Mouse (Mus musculus): ENCODE data around the gene Prr5. TPM values are rescaled to one million over a fixed set of nuclear protein-coding genes. Genes with fewer than 3 reads are reported as not detected.

The Prr5 gene
- total RNA-seq, 4 experiments from 2014 or later: 1.1 to 3.5 (median 2.3) TPM

- DNase-seq (ENCODE audit: low spot score in 2 of 2): no peak
Measured at GRCm38 (mm10) chr15:84656689-84657088, 12.7 kb upstream of the Prr5 start.

DNA sequence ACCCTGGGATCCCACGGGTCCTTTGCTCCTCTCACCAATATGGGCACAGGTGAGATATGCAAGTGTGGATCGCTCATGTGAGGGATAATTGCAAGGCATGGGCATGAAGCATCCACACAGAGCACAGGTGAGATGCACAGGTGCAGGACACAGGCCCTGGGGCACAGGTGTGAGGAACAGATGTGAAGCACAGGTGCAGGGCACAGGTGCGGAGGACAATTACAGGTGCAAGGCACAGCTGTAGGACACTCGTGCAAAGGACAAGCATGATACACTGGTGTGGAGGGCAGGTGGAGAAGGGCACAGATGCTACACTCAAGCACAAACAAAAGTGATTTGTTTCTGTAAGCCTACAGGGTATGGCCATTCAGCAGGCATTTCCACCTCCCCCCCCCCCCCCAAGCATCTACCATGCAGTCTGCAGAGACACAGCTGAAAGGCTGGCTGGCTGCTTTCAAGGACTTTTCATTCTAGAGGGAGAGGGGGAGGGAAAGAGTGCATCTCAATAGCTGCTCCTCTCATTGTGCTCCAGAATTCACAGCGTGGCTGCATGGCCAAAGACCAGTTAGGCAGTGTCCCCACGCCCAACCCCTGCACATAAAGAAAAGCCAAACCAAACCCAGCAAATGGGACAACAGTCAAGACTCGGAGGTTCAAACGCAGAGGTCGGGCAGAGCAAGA lies 11.9 kb upstream of the Prr5 start:
- no peak for DNase-seq (ENCODE audit: low spot score in 2 of 2)

DNA sequence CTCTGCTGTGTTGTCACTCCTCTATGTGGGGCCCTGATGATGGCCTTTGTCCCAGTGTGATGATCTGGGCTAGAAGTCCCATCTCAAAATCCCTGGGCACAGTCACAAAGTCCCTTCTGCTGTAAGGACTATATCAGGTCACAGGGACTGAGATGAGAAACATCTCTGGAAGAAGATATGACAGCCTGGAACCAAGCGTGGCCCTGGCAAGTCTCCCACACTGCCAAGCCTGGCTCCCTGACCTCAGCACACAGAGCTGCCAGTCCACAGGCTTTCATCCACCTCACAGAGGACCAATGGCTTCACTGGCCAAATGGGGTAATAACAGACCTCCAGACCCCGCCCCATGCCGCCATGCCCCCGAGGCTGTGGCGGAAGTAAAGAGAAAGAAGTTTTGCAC lies 10.8 kb upstream of the Prr5 start:
- DNase-seq (ENCODE audit: low spot score in 2 of 2): peak in 1 of 2 experiments; percentile 52

- DNase-seq (ENCODE audit: low spot score in 2 of 2): no peak
Measured at GRCm38 (mm10) chr15:84659856-84660255, 9.6 kb upstream of the Prr5 start.

- DNase-seq (ENCODE audit: low spot score in 2 of 2): no peak
Measured at GRCm38 (mm10) chr15:84661274-84661673, 8.1 kb upstream of the Prr5 start.

- peak; percentile 55 to 67 for DNase-seq (ENCODE audit: low spot score in 2 of 2)
Measured at GRCm38 (mm10) chr15:84662952-84663684, 6.3 kb upstream of the Prr5 start.

- no peak for DNase-seq (ENCODE audit: low spot score in 2 of 2)
Measured at GRCm38 (mm10) chr15:84663685-84664060, 5.7 kb upstream of the Prr5 start.

DNA sequence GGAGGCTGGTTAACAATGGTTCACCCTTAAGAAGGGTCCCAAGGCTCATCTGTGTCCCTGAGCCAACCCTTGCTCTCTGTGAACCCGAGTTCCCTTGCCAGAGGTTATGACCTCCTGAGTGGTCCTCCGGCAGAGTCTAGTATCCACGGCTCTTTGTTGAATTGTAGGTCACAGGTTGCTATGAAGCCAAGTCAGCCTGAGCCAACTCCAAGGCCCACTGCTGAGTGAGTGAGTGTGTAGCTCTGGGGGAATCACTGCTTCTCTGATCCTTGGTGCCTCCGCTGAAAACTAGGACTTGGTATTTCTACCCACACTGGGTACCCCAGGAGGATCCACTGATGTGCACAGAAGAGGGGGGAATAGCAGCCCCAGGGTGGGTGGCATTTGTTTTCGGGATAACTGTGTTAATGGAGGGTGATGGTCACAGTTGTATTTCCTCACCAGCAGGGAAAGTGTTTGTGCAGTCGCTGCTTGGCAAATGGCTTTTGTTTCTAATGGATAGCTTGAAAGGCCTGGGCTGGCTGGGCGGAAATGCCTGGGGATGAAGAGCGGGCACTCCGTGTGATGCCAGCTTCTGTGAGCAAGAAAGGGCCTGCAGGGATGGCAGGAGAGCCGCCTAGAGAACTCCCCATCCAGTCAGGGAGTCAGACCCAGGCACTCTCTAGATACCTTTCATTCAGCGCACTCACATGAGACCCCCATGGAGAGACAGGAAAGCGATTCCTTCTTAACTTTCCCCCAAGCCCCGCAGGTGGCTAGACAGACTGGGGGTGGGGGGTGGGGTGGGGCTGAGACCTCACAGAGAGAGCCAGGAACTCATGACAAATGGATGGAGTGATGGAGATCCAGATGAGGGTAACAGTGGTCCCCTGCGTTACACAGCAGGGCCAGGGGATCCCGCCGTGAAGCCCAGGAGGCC lies 4.6 kb upstream of the Prr5 start:
- DNase-seq (ENCODE audit: low spot score in 2 of 2): no peak

DNA sequence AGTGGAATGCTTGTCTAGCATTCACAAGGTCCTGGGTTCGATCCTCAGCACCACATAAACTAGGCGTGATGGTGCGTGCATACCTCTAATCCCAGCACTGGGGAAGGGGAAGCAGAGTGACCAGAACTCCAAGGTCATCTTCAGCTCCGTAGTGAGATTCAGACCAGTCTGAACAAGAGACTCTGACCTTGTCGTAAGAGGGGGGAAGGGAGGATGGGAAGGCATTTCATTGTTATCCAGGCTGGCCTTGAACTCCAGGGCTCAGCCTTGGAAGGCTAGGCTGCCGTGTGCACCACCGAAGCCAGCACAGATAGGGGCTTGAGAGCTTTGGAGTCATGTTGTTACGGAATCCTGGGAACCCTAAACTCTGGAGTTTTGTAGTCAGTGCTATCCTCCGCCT lies 3.8 kb upstream of the Prr5 start:
- DNase-seq (ENCODE audit: low spot score in 2 of 2): no peak

DNA sequence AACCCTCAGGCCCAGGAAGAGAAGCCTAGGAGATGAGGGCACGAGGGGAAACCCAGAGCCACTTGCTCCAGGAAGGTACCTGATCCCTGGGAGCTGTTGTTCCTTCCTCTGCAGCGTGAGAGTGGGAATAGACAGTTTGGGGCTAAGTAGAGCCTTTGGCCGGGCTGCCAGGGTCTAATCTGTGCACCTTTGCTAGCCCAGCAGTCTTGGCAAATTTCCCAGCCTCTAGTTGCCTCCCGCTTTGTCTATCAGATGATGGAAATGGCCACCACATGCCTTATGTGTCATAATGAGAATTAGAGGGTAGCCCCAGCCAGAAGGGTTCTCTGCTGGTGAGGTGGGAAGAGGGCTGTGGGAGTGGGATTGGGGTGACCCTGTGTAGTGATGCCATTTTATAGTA lies 3.4 kb upstream of the Prr5 start:
- DNase-seq (ENCODE audit: low spot score in 2 of 2): no peak

- no peak for DNase-seq (ENCODE audit: low spot score in 2 of 2)
Measured at GRCm38 (mm10) chr15:84667601-84668000, 1.8 kb upstream of the Prr5 start.

DNA sequence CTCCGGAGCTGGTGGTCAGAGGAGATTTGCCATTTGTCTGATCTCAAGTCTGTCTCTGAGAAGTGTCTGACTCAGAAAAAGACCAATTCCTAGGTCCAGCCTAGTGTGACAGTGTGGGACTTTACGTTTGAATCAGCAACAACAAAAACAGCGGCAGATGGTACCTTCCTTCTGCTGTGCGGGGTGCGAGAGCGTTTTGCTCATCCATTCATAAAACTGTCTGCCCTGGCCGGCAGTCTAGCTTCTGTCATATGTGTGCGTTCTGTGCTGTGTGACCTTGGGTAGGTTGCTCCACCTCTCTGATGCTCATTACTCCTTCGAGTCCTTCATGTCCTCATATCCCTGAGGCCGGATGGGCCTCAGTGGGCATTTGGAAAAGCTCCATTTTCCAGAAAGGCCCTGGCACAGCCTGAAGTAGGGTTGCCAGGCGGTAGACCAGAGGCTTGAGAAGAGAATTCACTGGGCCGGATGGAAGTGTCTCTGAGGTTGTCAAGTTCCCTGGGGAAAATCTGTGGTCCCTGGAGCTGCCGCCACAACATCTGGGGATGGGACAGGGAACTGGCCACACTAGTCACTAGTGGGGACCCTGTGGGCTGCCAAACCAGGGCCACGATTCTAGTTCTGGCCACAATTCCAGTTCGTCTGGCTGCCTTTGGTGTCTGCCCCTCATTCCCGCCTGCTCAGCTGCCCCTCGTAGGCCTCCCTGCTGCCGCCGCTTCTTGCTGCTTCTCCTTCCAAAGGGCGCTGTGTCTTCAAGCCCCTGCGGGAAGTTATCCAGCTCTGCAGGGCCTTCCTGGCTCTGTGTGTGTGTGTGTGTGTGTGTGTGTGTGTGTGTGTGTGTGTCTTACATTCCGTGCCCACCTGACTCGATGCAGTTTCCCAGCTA lies 594 bp downstream of the Prr5 start:
- no peak for DNase-seq (ENCODE audit: low spot score in 2 of 2)

- no peak for DNase-seq (ENCODE audit: low spot score in 2 of 2)
Measured at GRCm38 (mm10) chr15:84670657-84671055, 1.2 kb downstream of the Prr5 start.

- DNase-seq (ENCODE audit: low spot score in 2 of 2): no peak
Measured at GRCm38 (mm10) chr15:84671401-84672307, 2.2 kb downstream of the Prr5 start.

- no peak for DNase-seq (ENCODE audit: low spot score in 2 of 2)
Measured at GRCm38 (mm10) chr15:84672308-84672615, 2.8 kb downstream of the Prr5 start.

- DNase-seq (ENCODE audit: low spot score in 2 of 2): no peak
Measured at GRCm38 (mm10) chr15:84672616-84673015, 3.2 kb downstream of the Prr5 start.

GRCm38 (mm10) chr15:84674329-84675067 lies 5.1 kb downstream of the Prr5 start:
- no peak for DNase-seq (ENCODE audit: low spot score in 2 of 2)

DNA sequence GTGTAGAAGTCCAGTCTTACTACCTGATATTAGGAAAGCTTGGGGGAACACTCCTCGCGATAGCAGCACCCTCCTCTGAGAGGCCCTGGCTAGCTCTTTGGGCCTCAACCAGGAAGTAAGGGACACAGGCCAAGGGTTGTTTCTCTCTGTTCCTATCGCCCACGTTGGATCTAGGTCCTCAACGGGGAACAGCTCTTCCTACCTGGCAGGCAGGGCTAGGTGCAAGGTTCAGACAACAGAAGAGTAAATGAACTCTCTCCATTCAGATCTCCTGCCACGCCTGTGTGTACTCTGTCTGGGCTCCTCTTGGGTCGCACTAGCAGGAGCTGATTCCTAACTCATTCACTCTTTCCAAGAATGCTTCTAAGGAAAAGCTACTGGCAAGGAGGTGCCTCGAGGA lies 5.9 kb downstream of the Prr5 start:
- no peak for DNase-seq (ENCODE audit: low spot score in 2 of 2)

- DNase-seq (ENCODE audit: low spot score in 2 of 2): no peak
Measured at GRCm38 (mm10) chr15:84677943-84678342, 8.5 kb downstream of the Prr5 start.

Measured in gastrocnemius, adult 8-10 months (tissue).